Mouse (Mus musculus) kidney, postnatal 4 days (tissue): ENCODE measurements at regions not wholly inside any gene's neighbourhood (a gene's known extent, or its start where the extent isn't known, plus 50 kb on each side); places are given as distances from the start of the nearest gene placed in this dataset.
A peak's percentile ranks its signal among the peaks of the same experiment; 100 is the strongest.

ENCODE experiments used
- DNase-seq, 2 experiments: peaks; one replicate each; pipeline ENCODE4 v3.0.0; 2021; ENCODE audit warnings: mixed read lengths in 2 of 2

- DNase-seq: no peak
Measured at GRCm38 (mm10) chr4:119018573-119018972, 57.2 kb downstream of the Lao1 start.

GRCm38 (mm10) chr4:119019013-119019781, 57.8 kb downstream of the Lao1 start:
- DNase-seq: peak; percentile 44 to 56

- no peak for DNase-seq
Measured at GRCm38 (mm10) chr4:119022338-119022737, 61.0 kb downstream of the Lao1 start.

- no peak for DNase-seq
Measured at GRCm38 (mm10) chr4:119026237-119026861, 65.0 kb downstream of the Lao1 start.

- no peak for DNase-seq
Measured at GRCm38 (mm10) chr4:119028208-119028821, 66.9 kb downstream of the Lao1 start.

- no peak for DNase-seq
Measured at GRCm38 (mm10) chr4:119029091-119029490, 67.7 kb downstream of the Lao1 start.

GRCm38 (mm10) chr4:119029735-119030134, 68.4 kb downstream of the Lao1 start:
- no peak for DNase-seq

GRCm38 (mm10) chr4:119030865-119031264, 69.5 kb downstream of the Lao1 start:
- no peak for DNase-seq

GRCm38 (mm10) chr4:119033006-119033405, 71.6 kb downstream of the Lao1 start:
- no peak for DNase-seq

- DNase-seq: no peak
Measured at GRCm38 (mm10) chr4:119036582-119036981, 71.9 kb upstream of the Slc2a1 start.

GRCm38 (mm10) chr4:119040041-119040440, 68.5 kb upstream of the Slc2a1 start:
- no peak for DNase-seq

- peak in 1 of 2 experiments; percentile 17 for DNase-seq
Measured at GRCm38 (mm10) chr4:119041616-119042015, 66.9 kb upstream of the Slc2a1 start.

- no peak for DNase-seq
Measured at GRCm38 (mm10) chr4:119044005-119044677, 64.4 kb upstream of the Slc2a1 start.

- no peak for DNase-seq
Measured at GRCm38 (mm10) chr4:119044836-119045235, 63.7 kb upstream of the Slc2a1 start.

- DNase-seq: no peak
Measured at GRCm38 (mm10) chr4:119050867-119051353, 57.6 kb upstream of the Slc2a1 start.

GRCm38 (mm10) chr4:119052537-119052936, 56.0 kb upstream of the Slc2a1 start:
- DNase-seq: no peak

GRCm38 (mm10) chr4:119053241-119053640, 55.3 kb upstream of the Slc2a1 start:
- DNase-seq: no peak

GRCm38 (mm10) chr4:119053680-119054079, 54.8 kb upstream of the Slc2a1 start:
- DNase-seq: no peak

- no peak for DNase-seq
Measured at GRCm38 (mm10) chr4:119054129-119054528, 54.4 kb upstream of the Slc2a1 start.

GRCm38 (mm10) chr4:119057191-119057590, 51.3 kb upstream of the Slc2a1 start:
- DNase-seq: no peak

- DNase-seq: peak; percentile 26 to 55
Measured at GRCm38 (mm10) chr4:119057826-119058225, 50.7 kb upstream of the Slc2a1 start.
